Mouse (Mus musculus): Measurements from ENCODE around the gene Gpr12. TPM values are rescaled to one million over a fixed set of nuclear protein-coding genes. Genes with fewer than 3 reads are reported as not detected.
"Not testable (repeated sequence)": the region's sequence is repeated elsewhere in the genome, so short reads cannot be mapped to it uniquely, and the experiment has no call there.

Gene Gpr12
- total and polyA plus RNA-seq, 2 experiments: 0.65 to 2.7 TPM

DNA sequence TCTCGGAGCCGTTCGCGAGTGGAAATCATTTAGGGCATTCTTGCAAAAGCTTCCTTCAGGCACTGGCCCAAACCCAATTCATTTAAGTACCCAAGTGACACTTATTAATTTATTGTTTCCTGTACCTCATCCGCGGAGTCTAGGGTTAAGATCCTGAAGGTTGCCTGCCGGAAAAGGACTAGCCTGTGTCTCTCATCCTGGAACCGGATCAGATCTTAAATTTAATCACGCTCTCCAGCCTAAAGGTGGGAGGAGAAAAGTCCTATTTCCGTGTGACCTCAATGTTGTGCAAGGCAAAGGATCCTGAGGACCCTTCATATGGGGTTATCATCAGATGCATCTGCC lies 240 bp upstream of the Gpr12 start:
- DNase-seq (ENCODE audit: extremely low read depth, low read depth, low spot score): no peak
- H3K79me2 ChIP-seq (ENCODE audit: control insufficient read depth, insufficient read depth, low read length): no peaks in the 10 kb centered on the region
- H3K27me3 ChIP-seq (ENCODE audit: control insufficient read depth, insufficient read depth, low read length): peaks cover 7% of the 10 kb centered on the region; the same call in 1 of the 2 replicates
- no peak overlapping the region for H3K27ac ChIP-seq (replicated peaks; ENCODE audit: insufficient read depth, low read depth, low read length)
- H3K36me3 ChIP-seq (ENCODE audit: control insufficient read depth, insufficient read depth, low read length): no peaks in the 10 kb centered on the region
- H3K4me1 ChIP-seq (ENCODE audit: control insufficient read depth, insufficient read depth, low read length): no peaks in the 10 kb centered on the region; the same call in 1 of the 2 replicates
- H3K9ac ChIP-seq (ENCODE audit: low read depth, low read length): no peak overlapping the region
- TF ChIP-seq CTCF (IDR thresholded peaks at IDR 0.05; ENCODE audit: low read depth, low read length) (no peak), POLR2A (IDR thresholded peaks at IDR 0.05; ENCODE audit: extremely low read depth, insufficient read depth, low read length) (no peak)
- H3K4me3 ChIP-seq (ENCODE audit: insufficient read depth, low read depth, low read length): no peak overlapping the region
- WGBS: 30% methylated on average over 10 of the region's 10 CpGs

DNA sequence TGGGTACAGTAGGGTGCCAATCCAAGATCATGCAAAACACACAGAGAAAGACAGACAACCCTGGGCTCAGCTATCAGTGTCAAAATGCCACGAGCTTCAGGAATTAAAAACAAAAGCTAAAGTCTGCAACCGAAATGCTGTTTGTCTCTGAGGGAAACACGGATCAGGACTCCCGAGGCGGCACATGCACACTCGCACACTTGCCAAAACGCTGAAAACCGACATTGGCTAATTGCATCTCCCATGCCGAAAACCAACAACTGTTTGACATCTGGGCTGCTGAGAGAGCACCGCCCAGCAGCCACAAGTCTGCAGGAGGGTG lies 922 bp downstream of the Gpr12 start:
- Histone ChIP-seq H3K9ac (ENCODE audit: low read depth, low read length) (no peak overlapping the region), H3K27me3 (ENCODE audit: control insufficient read depth, insufficient read depth, low read length) (peaks cover 7% of the 10 kb centered on the region; the same call in 1 of the 2 replicates), H3K4me1 (ENCODE audit: control insufficient read depth, insufficient read depth, low read length) (no peaks in the 10 kb centered on the region; the same call in 1 of the 2 replicates), H3K27ac (replicated peaks; ENCODE audit: insufficient read depth, low read depth, low read length) (no peak overlapping the region), H3K4me3 (ENCODE audit: insufficient read depth, low read depth, low read length) (no peak overlapping the region), H3K36me3 (ENCODE audit: control insufficient read depth, insufficient read depth, low read length) (no peaks in the 10 kb centered on the region), H3K79me2 (ENCODE audit: control insufficient read depth, insufficient read depth, low read length) (no peaks in the 10 kb centered on the region)
- TF ChIP-seq CTCF (IDR thresholded peaks at IDR 0.05; ENCODE audit: low read depth, low read length): no peak
- no peak for TF ChIP-seq POLR2A (IDR thresholded peaks at IDR 0.05; ENCODE audit: extremely low read depth, insufficient read depth, low read length)
- 13% methylated on average over 10 of the region's 10 CpGs for WGBS
- DNase-seq (ENCODE audit: extremely low read depth, low read depth, low spot score): no peak

GRCm38 (mm10) chr5:146576668-146577067 lies 8.4 kb downstream of the Gpr12 start:
- no peaks in the 10 kb centered on the region for H3K27me3 ChIP-seq (ENCODE audit: control insufficient read depth, insufficient read depth, low read length)
- no peak overlapping the region for H3K9ac ChIP-seq (ENCODE audit: low read depth, low read length)
- H3K27ac ChIP-seq (replicated peaks; ENCODE audit: insufficient read depth, low read depth, low read length): no peak overlapping the region
- DNase-seq (ENCODE audit: extremely low read depth, low read depth, low spot score): no peak
- peak; percentile 62 for TF ChIP-seq CTCF (IDR thresholded peaks at IDR 0.05; ENCODE audit: low read depth, low read length)
- TF ChIP-seq POLR2A (IDR thresholded peaks at IDR 0.05; ENCODE audit: extremely low read depth, insufficient read depth, low read length): no peak
- 90% methylated on average over 3 of the region's 3 CpGs for WGBS
- H3K79me2 ChIP-seq (ENCODE audit: control insufficient read depth, insufficient read depth, low read length): no peaks in the 10 kb centered on the region
- no peaks in the 10 kb centered on the region for H3K36me3 ChIP-seq (ENCODE audit: control insufficient read depth, insufficient read depth, low read length)
- no peaks in the 10 kb centered on the region for H3K4me1 ChIP-seq (ENCODE audit: control insufficient read depth, insufficient read depth, low read length)
- no peak overlapping the region for H3K4me3 ChIP-seq (ENCODE audit: insufficient read depth, low read depth, low read length)

DNA sequence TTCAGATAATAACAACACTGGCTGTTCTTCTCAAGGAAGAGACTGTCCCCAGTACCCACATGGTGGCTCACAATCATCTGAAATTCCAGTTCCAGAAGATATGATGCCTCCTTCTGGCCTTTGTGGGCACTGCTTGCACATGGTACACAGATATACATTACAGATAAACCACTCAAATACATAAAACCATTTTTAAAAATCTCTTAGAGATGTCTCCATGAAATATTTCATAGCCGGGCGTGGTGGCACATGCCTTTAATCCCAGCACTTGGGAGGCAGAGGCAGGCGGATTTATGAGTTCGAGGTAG lies 12.3 kb downstream of the Gpr12 start:
- H3K4me3 ChIP-seq (ENCODE audit: insufficient read depth, low read depth, low read length); DNase-seq (ENCODE audit: extremely low read depth, low read depth, low spot score); H3K27ac ChIP-seq (replicated peaks; ENCODE audit: insufficient read depth, low read depth, low read length); H3K36me3 ChIP-seq (ENCODE audit: control insufficient read depth, insufficient read depth, low read length); H3K79me2 ChIP-seq (ENCODE audit: control insufficient read depth, insufficient read depth, low read length); H3K4me1 ChIP-seq (ENCODE audit: control insufficient read depth, insufficient read depth, low read length); H3K9ac ChIP-seq (ENCODE audit: low read depth, low read length); H3K27me3 ChIP-seq (ENCODE audit: control insufficient read depth, insufficient read depth, low read length): not testable (repeated sequence)
- 92% methylated on average over 4 of the region's 4 CpGs for WGBS

GRCm38 (mm10) chr5:146571830-146572734 lies 13.0 kb downstream of the Gpr12 start:
- H3K4me3 ChIP-seq (ENCODE audit: insufficient read depth, low read depth, low read length); H3K36me3 ChIP-seq (ENCODE audit: control insufficient read depth, insufficient read depth, low read length); H3K27me3 ChIP-seq (ENCODE audit: control insufficient read depth, insufficient read depth, low read length); H3K4me1 ChIP-seq (ENCODE audit: control insufficient read depth, insufficient read depth, low read length); H3K27ac ChIP-seq (replicated peaks; ENCODE audit: insufficient read depth, low read depth, low read length); H3K79me2 ChIP-seq (ENCODE audit: control insufficient read depth, insufficient read depth, low read length); DNase-seq (ENCODE audit: extremely low read depth, low read depth, low spot score); H3K9ac ChIP-seq (ENCODE audit: low read depth, low read length): not testable (repeated sequence)
- 69% methylated on average over 6 of the region's 6 CpGs for WGBS

DNA sequence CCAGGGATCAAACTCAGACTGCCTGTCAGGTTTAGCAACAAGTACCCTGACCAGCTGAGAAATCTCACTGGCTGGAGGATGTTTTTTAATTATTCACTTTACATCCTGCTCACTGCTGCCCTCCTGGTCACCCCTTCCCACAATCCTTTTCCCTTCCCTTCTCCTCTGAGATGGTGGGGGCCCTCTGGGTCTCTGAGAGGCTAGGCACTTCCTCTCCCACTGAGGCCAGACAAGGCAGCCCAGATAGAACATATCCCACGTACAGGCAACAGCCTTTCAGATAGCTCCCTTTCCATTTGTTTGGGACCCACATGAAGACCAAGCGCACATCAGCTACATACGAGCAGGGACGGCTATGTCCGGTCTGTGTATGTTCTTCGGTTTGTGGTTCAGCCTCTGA lies 14.9 kb downstream of the Gpr12 start:
- H3K9ac ChIP-seq (ENCODE audit: low read depth, low read length); DNase-seq (ENCODE audit: extremely low read depth, low read depth, low spot score); H3K36me3 ChIP-seq (ENCODE audit: control insufficient read depth, insufficient read depth, low read length); H3K4me3 ChIP-seq (ENCODE audit: insufficient read depth, low read depth, low read length); H3K27me3 ChIP-seq (ENCODE audit: control insufficient read depth, insufficient read depth, low read length); H3K79me2 ChIP-seq (ENCODE audit: control insufficient read depth, insufficient read depth, low read length); H3K27ac ChIP-seq (replicated peaks; ENCODE audit: insufficient read depth, low read depth, low read length); H3K4me1 ChIP-seq (ENCODE audit: control insufficient read depth, insufficient read depth, low read length): not testable (repeated sequence)
- 86% methylated on average over 6 of the region's 6 CpGs for WGBS
